11 mouse cellular contexts compared by ENCODE assay signal in the genomic region with DNA sequence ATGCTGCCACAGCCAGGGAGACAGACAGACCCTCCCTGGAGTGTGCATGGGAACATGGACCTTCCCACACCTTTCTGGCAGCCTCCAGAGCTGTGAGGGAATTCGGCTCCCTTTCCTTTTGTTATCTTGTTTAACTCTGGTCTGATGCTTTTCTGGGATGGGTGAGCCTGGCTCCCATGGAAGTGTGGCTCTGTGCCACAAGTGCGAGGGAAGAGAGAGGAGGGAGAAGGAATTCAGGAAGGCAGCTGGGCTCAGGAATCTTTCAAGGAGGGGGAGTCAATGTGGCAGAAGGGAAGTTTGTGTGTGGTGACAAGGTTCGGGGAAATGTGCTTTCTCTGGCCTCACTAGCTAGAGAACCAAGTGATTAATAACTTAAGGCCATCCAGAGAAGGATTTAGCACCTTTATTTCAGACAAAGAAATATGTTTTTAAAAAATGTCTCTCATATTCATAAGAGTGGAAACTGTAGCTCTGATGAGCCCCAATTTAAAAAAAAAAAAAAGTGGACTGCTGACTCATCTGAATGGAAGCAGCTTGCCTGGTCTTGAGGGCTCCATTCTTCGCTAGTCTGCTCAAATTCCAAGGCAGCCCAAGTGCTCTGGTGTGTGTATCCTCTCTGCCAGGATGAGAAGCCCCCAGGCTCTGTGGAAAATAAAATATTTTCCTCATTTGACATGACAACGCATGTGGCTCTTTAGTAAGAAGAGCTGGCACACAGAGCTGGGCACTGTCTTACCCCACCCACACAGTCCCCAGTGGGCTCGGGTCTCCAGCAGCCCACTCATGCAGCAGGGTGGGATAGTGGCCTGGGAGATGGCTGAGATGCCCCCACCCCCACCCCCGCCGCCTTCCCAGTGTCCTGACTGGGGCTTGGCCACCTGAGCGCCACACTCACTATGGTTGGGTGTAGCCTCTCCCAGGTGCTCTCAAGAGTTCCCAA.
DNase-seq lines count a peak whose midpoint lies in the region; ATAC-seq and TF ChIP-seq lines count a peak whose summit lies in the region.
"Had no signal": no experiment of that assay in that cellular context is flagged by ENCODE, and none has a peak within 500 bp of the region (broad histone marks: within the 10 kb centered on the region; RNA-seq: fewer than 3 reads in every experiment).

No protein-coding gene starts in this region.

- no peak for TF ChIP-seq CTCF in stomach, postnatal 0 days (IDR thresholded peaks at IDR 0.05; ENCODE audit: low read depth)

- H3K27ac ChIP-seq in midbrain, embryonic 16.5 days (ENCODE audit: low read length), result no peak overlapping the region
- no peak overlapping the region for H3K27ac ChIP-seq in midbrain, embryonic 13.5 days
- H3K27ac ChIP-seq in intestine, embryonic 16.5 days (ENCODE audit: low read length), result peak overlapping the region; percentile 38; the same call in 1 of the 2 replicates
- H3K27ac ChIP-seq in stomach, postnatal 0 days (replicated peaks), result no peak overlapping the region
- H3K27ac ChIP-seq: midbrain, embryonic 15.5 days; stomach, embryonic 15.5 days had no signal

- no peak overlapping the region for H3K9ac ChIP-seq in midbrain, embryonic 16.5 days (ENCODE audit: low read depth, low read length)
- no peak overlapping the region for H3K9ac ChIP-seq in midbrain, embryonic 13.5 days (replicated peaks)
- no peak overlapping the region for H3K9ac ChIP-seq in intestine, embryonic 16.5 days (ENCODE audit: low read depth, low read length)
- no peak overlapping the region for H3K9ac ChIP-seq in stomach, postnatal 0 days (ENCODE audit: low read length)
- H3K9ac ChIP-seq: midbrain, embryonic 15.5 days; stomach, embryonic 15.5 days had no signal

- no peak overlapping the region for H3K4me3 ChIP-seq in midbrain, embryonic 16.5 days (ENCODE audit: low read depth, low read length)
- no peak overlapping the region for H3K4me3 ChIP-seq in midbrain, embryonic 13.5 days (replicated peaks)
- no peak overlapping the region for H3K4me3 ChIP-seq in intestine, embryonic 16.5 days (ENCODE audit: low read length)
- no peak overlapping the region for H3K4me3 ChIP-seq in stomach, postnatal 0 days (ENCODE audit: low read depth, low read length)
- H3K4me3 ChIP-seq: midbrain, embryonic 15.5 days; stomach, embryonic 15.5 days had no signal

- intact Hi-C loops in gastrocnemius, postnatal 14 days (cut with DNase I; ENCODE audit: low total_unique reads), result no loop called here

- H3K4me2 ChIP-seq in midbrain, embryonic 16.5 days (ENCODE audit: low read length), result no peak overlapping the region
- no peak overlapping the region for H3K4me2 ChIP-seq in midbrain, embryonic 13.5 days (replicated peaks)
- no peak overlapping the region for H3K4me2 ChIP-seq in intestine, embryonic 16.5 days (ENCODE audit: low read depth, low read length)
- no peak overlapping the region for H3K4me2 ChIP-seq in stomach, postnatal 0 days (replicated peaks; ENCODE audit: low read depth)
- H3K4me2 ChIP-seq: midbrain, embryonic 15.5 days; stomach, embryonic 15.5 days had no signal

- H3K4me1 ChIP-seq in midbrain, embryonic 16.5 days (ENCODE audit: control insufficient read depth, insufficient read depth, low read length), result peaks cover 10% of the 10 kb centered on the region
- H3K4me1 ChIP-seq in midbrain, embryonic 13.5 days (replicated peaks), result peaks cover 35% of the 10 kb centered on the region
- H3K4me1 ChIP-seq in intestine, embryonic 16.5 days (ENCODE audit: control insufficient read depth, insufficient read depth, low read length), result peaks cover 11% of the 10 kb centered on the region
- 0 out of 2 replicates have a peak, but pooled peaks cover 2% of the 10 kb centered on the region for H3K4me1 ChIP-seq in stomach, postnatal 0 days (replicated peaks; ENCODE audit: control insufficient read depth, insufficient read depth)

- peak; percentile 39 for DNase-seq in gastrocnemius, postnatal 14 days
- no peak for DNase-seq in gastrocnemius, adult 8-10 months (ENCODE audit: low spot score in 2 of 2)
- peak; percentile 26 for DNase-seq in stomach, postnatal 0 days (ENCODE audit: low spot score)
- DNase-seq in adrenal gland, postnatal 36 days, result no peak
- no peak for DNase-seq in adrenal gland, postnatal 14 days
- DNase-seq: cerebellum, postnatal 14 days had no signal

- H3K36me3 ChIP-seq in midbrain, embryonic 16.5 days (ENCODE audit: control insufficient read depth, insufficient read depth, low read length), result no peaks in the 10 kb centered on the region
- H3K36me3 ChIP-seq in midbrain, embryonic 13.5 days, result no peaks in the 10 kb centered on the region
- no peaks in the 10 kb centered on the region for H3K36me3 ChIP-seq in intestine, embryonic 16.5 days (ENCODE audit: control insufficient read depth, insufficient read depth, low read length)
- no peaks in the 10 kb centered on the region for H3K36me3 ChIP-seq in stomach, postnatal 0 days (ENCODE audit: control insufficient read depth, insufficient read depth, low read length)
- H3K36me3 ChIP-seq: midbrain, embryonic 15.5 days; stomach, embryonic 15.5 days had no signal

- H3K9me3 ChIP-seq in midbrain, embryonic 16.5 days (replicated peaks; ENCODE audit: control insufficient read depth, low read length, poor library complexity, severe bottlenecking), result no peaks in the 10 kb centered on the region
- no peaks in the 10 kb centered on the region for H3K9me3 ChIP-seq in midbrain, embryonic 13.5 days
- no peaks in the 10 kb centered on the region for H3K9me3 ChIP-seq in intestine, embryonic 16.5 days (ENCODE audit: control insufficient read depth, low read length)
- no peaks in the 10 kb centered on the region for H3K9me3 ChIP-seq in stomach, postnatal 0 days (ENCODE audit: control insufficient read depth, low read length)
- H3K9me3 ChIP-seq: midbrain, embryonic 15.5 days; stomach, embryonic 15.5 days had no signal

- 69% methylated on average over 9 of the region's 9 CpGs for WGBS in midbrain, embryonic 16.5 days
- WGBS in midbrain, embryonic 13.5 days, result 70% methylated on average over 9 of the region's 9 CpGs
- 59% methylated on average over 9 of the region's 9 CpGs for WGBS in intestine, embryonic 16.5 days
- 42% methylated on average over 9 of the region's 9 CpGs for WGBS in stomach, postnatal 0 days

- ATAC-seq in midbrain, embryonic 16.5 days, result 0 out of 2 replicates have a peak, but pooled peaks have one; percentile 23
- ATAC-seq in midbrain, embryonic 13.5 days, result no peak
- ATAC-seq in intestine, embryonic 16.5 days, result peak; percentile 36; the same call in 1 of the 2 replicates
- ATAC-seq in stomach, postnatal 0 days (ENCODE audit: low FRiP score, low TSS enrichment), result no peak; the same call in 1 of the 2 replicates
- ATAC-seq: midbrain, embryonic 15.5 days had no signal

- H3K27me3 ChIP-seq in midbrain, embryonic 16.5 days (ENCODE audit: control insufficient read depth, insufficient read depth, low read depth, low read length), result no peaks in the 10 kb centered on the region
- H3K27me3 ChIP-seq in midbrain, embryonic 13.5 days, result no peaks in the 10 kb centered on the region; the same call in 1 of the 2 replicates
- no peaks in the 10 kb centered on the region for H3K27me3 ChIP-seq in intestine, embryonic 16.5 days (replicated peaks; ENCODE audit: control insufficient read depth, insufficient read depth, low read length)
- no peaks in the 10 kb centered on the region for H3K27me3 ChIP-seq in stomach, postnatal 0 days (ENCODE audit: control insufficient read depth, insufficient read depth, low read length)
- H3K27me3 ChIP-seq: midbrain, embryonic 15.5 days; stomach, embryonic 15.5 days had no signal

- TF ChIP-seq EP300 in stomach, postnatal 0 days (optimal IDR thresholded peaks at IDR 0.05), result no peak

Comparison
In these comparisons a context has a peak if more than half of its experiments do, and no peak if none do; other contexts are left out.
1. DNase-seq: peak in gastrocnemius, postnatal 14 days (single experiment) and stomach, postnatal 0 days (single experiment); none in gastrocnemius, adult 8-10 months (0 of 2), adrenal gland, postnatal 36 days (0 of 2) and adrenal gland, postnatal 14 days (single experiment).
2. ATAC-seq: peak in midbrain, embryonic 16.5 days (single experiment) and intestine, embryonic 16.5 days (single experiment); none in midbrain, embryonic 13.5 days (single experiment) and stomach, postnatal 0 days (single experiment).